ENCODE assay signal across 9 mouse cellular contexts in the genomic region with DNA sequence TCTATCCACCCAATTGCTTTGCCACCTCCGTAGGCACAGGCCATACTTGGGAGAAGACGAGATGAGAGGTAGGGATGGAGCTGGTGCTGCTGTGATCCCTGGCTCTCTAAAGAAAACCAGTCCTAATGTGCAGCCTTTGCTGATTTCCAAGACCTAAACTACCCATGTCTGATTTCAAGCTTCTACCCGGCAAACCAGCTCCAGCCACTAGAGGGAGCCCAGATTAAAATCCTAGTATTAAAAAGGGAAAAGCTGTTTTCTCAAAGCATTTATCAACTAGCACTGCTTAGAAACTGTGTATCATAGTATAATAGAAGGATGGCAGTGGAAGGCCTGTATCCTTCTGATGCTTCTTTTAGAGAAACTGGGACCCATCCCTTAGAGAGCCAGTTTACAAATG. TPM values are rescaled to one million over a fixed set of nuclear protein-coding genes. Genes with fewer than 3 reads are reported as not detected.
DNase-seq lines count a peak whose midpoint lies in the region; ATAC-seq and TF ChIP-seq lines count a peak whose summit lies in the region.
"Had no signal": no experiment of that assay in that cellular context is flagged by ENCODE, and none has a peak within 500 bp of the region (broad histone marks: within the 10 kb centered on the region; RNA-seq: fewer than 3 reads in every experiment).

No protein-coding gene starts in this region.

- H3K36me3 ChIP-seq in intestine, embryonic 14.5 days (ENCODE audit: control insufficient read depth, insufficient read depth, low read length) = no peaks in the 10 kb centered on the region
- no peaks in the 10 kb centered on the region for H3K36me3 ChIP-seq in intestine, embryonic 15.5 days
- no peaks in the 10 kb centered on the region for H3K36me3 ChIP-seq in ES-E14 (ENCODE audit: control insufficient read depth, insufficient read depth, low read length, poor library complexity, severe bottlenecking)
- H3K36me3 ChIP-seq: limb, embryonic 12.5 days had no signal

- 43% methylated on average over 3 of the region's 3 CpGs for WGBS in intestine, embryonic 14.5 days
- WGBS in intestine, embryonic 15.5 days = 42% methylated on average over 3 of the region's 3 CpGs

- H3K4me3 ChIP-seq in intestine, embryonic 14.5 days (ENCODE audit: low read depth, low read length) = no peak overlapping the region
- H3K4me3 ChIP-seq in intestine, embryonic 15.5 days (replicated peaks) = no peak overlapping the region
- H3K4me3 ChIP-seq in ES-E14 (ENCODE audit: insufficient read depth in 1 of 2, low read depth in 1 of 2, low read length in 2 of 2, poor library complexity in 1 of 2, severe bottlenecking in 1 of 2) = no peak overlapping the region
- H3K4me3 ChIP-seq: limb, embryonic 12.5 days had no signal

- H3K4me2 ChIP-seq in intestine, embryonic 14.5 days (ENCODE audit: low read length) = no peak overlapping the region
- H3K4me2 ChIP-seq in intestine, embryonic 15.5 days (replicated peaks) = no peak overlapping the region
- H3K4me2 ChIP-seq: limb, embryonic 12.5 days had no signal

- in situ Hi-C loops in ES-E14 (cut with MboI; ENCODE audit: low sequenced_read_pairs in 2 of 2, unreplicated experiment in 2 of 2) = no loop called here

- DNase-seq in intestine, embryonic 14.5 days (ENCODE audit: low spot score) = peak; percentile 71
- DNase-seq in ES-E14 (ENCODE audit: low read depth, low spot score) = peak; percentile 11
- peak; percentile 3 for DNase-seq in c-Kit-positive CD71-positive TER-119-negative erythroid progenitor cells, embryonic 14.5 days (ENCODE audit: low read depth)
- DNase-seq in frontal cortex, adult 2 months (ENCODE audit: extremely low spot score in 1 of 2, low spot score in 1 of 2) = peak; percentile 9 to 84
- peak; percentile 55 for DNase-seq in layer of hippocampus, adult 9-10 months (ENCODE audit: low spot score)
- no peak for DNase-seq in spleen, postnatal 4 days (ENCODE audit: low spot score in 2 of 2)

- no peaks in the 10 kb centered on the region for H3K9me3 ChIP-seq in intestine, embryonic 14.5 days (ENCODE audit: control insufficient read depth, low read length)
- no peaks in the 10 kb centered on the region for H3K9me3 ChIP-seq in intestine, embryonic 15.5 days
- no peaks in the 10 kb centered on the region for H3K9me3 ChIP-seq in ES-E14 (ENCODE audit: control insufficient read depth, insufficient read depth, low read depth, low read length)
- H3K9me3 ChIP-seq: limb, embryonic 12.5 days had no signal

- H3K9ac ChIP-seq in intestine, embryonic 14.5 days (ENCODE audit: low read length) = no peak overlapping the region
- no peak overlapping the region for H3K9ac ChIP-seq in intestine, embryonic 15.5 days
- H3K9ac ChIP-seq in ES-E14 (ENCODE audit: insufficient read depth, low read depth, low read length, poor library complexity, severe bottlenecking) = no peak overlapping the region
- H3K9ac ChIP-seq: limb, embryonic 12.5 days had no signal

- ATAC-seq in intestine, embryonic 14.5 days (replicated peaks; ENCODE audit: low FRiP score, low TSS enrichment, low read depth) = no peak
- ATAC-seq in intestine, embryonic 15.5 days = no peak
- ATAC-seq in megakaryocyte progenitor cell, adult 5-6 weeks (replicated peaks; ENCODE audit: poor library complexity) = peak; percentile 75

- H3K27ac ChIP-seq in intestine, embryonic 14.5 days (ENCODE audit: low read depth) = no peak overlapping the region
- no peak overlapping the region for H3K27ac ChIP-seq in intestine, embryonic 15.5 days
- no peak overlapping the region for H3K27ac ChIP-seq in ES-E14 (ENCODE audit: insufficient read depth, low read depth, low read length, poor library complexity, severe bottlenecking)
- H3K27ac ChIP-seq: limb, embryonic 12.5 days had no signal

- no peaks in the 10 kb centered on the region for H3K27me3 ChIP-seq in intestine, embryonic 14.5 days (replicated peaks; ENCODE audit: control insufficient read depth, insufficient read depth, low read length)
- H3K27me3 ChIP-seq in intestine, embryonic 15.5 days (replicated peaks) = no peaks in the 10 kb centered on the region
- H3K27me3 ChIP-seq: limb, embryonic 12.5 days had no signal

- H3K4me1 ChIP-seq in intestine, embryonic 14.5 days (replicated peaks; ENCODE audit: control insufficient read depth, insufficient read depth, low read length) = no peaks in the 10 kb centered on the region
- H3K4me1 ChIP-seq in intestine, embryonic 15.5 days (replicated peaks) = peaks cover 4% of the 10 kb centered on the region; the same call in 1 of the 2 replicates
- no peaks in the 10 kb centered on the region for H3K4me1 ChIP-seq in ES-E14 (ENCODE audit: control insufficient read depth in 2 of 2, insufficient read depth in 2 of 2, low read length in 2 of 2, poor library complexity in 1 of 2)

TF ChIP-seq in ES-E14, 5 proteins besides CTCF, POLR2A, EP300 and RAD21:
- TF ChIP-seq MAFK (IDR thresholded peaks at IDR 0.05; ENCODE audit: insufficient read depth, low read depth, low read length) (no peak), CHD2 (IDR thresholded peaks at IDR 0.05; ENCODE audit: low read depth, low read length) (no peak), ZNF384 (IDR thresholded peaks at IDR 0.05; ENCODE audit: low read depth, low read length) (no peak), ZC3H11A (IDR thresholded peaks at IDR 0.05; ENCODE audit: borderline replicate concordance, low read depth, low read length) (no peak), HCFC1 (IDR thresholded peaks at IDR 0.05; ENCODE audit: borderline replicate concordance, insufficient read depth, low read length) (no peak)

RNA-seq across cellular contexts. Expression of a gene that starts 5.0 kb away (rescaled TPM):
- 0.65 and 1.1 TPM in 2 replicates for polyA plus RNA-seq in intestine, embryonic 14.5 days (2014; fragmentation: Nextera tagmentation; extraction: Ambion mirVana)
- 1.5 and 1.8 TPM in 2 replicates for polyA plus RNA-seq in intestine, embryonic 15.5 days (2015; fragmentation: Nextera tagmentation; extraction: Ambion mirVana)
- 0.67 and 1.4 TPM in 2 replicates for total RNA-seq in ES-E14 (2012; rRNA removed)
- polyA plus RNA-seq in frontal cortex, adult 2 months (2012; rRNA removed) = 0.42 and 0.58 TPM in 2 replicates
- total RNA-seq in megakaryocyte progenitor cell, adult 5-6 weeks (2015) = 0.12 TPM in 1 of 2 replicates, not detected in the other
- not detected in 2 replicates for total RNA-seq in megakaryocyte progenitor cell, adult 5-6 weeks (2017)

Comparison
In these comparisons a context has a peak if more than half of its experiments do, and no peak if none do; other contexts are left out.
1. DNase-seq: peak in intestine, embryonic 14.5 days (single experiment), ES-E14 (single experiment), c-Kit-positive CD71-positive TER-119-negative erythroid progenitor cells, embryonic 14.5 days (single experiment), frontal cortex, adult 2 months (2 of 2) and layer of hippocampus, adult 9-10 months (single experiment); none in spleen, postnatal 4 days (0 of 2).